Mouse (Mus musculus): ENCODE measurements around the gene Ppp1r9a. TPM values are rescaled to one million over a fixed set of nuclear protein-coding genes. Genes with fewer than 3 reads are reported as not detected.

The Ppp1r9a gene
- polyA plus RNA-seq, 1 experiment = 0.04 TPM

- no peaks in the 10 kb centered on the region for H3K27me3 ChIP-seq (ENCODE audit: control insufficient read depth, insufficient read depth, insufficient read length)
- H3K4me3 ChIP-seq (ENCODE audit: insufficient read depth, poor library complexity, severe bottlenecking) = no peak overlapping the region
- no peaks in the 10 kb centered on the region for H3K79me3 ChIP-seq (ENCODE audit: low read depth)
- H3K79me2 ChIP-seq (ENCODE audit: control insufficient read depth, insufficient read depth) = no peaks in the 10 kb centered on the region
- H3ac ChIP-seq (ENCODE audit: control insufficient read depth, insufficient read length, low read depth) = no peak overlapping the region
- no peaks in the 10 kb centered on the region for H3K36me3 ChIP-seq (ENCODE audit: control insufficient read depth, insufficient read depth)
- no peak for TF ChIP-seq CEBPB (IDR thresholded peaks at IDR 0.05; ENCODE audit: low read depth)
- TF ChIP-seq FOSL1 (IDR thresholded peaks at IDR 0.05; ENCODE audit: insufficient read depth, low read length, poor library complexity, severe bottlenecking) = no peak
- no peak for TF ChIP-seq MYOD1 (IDR thresholded peaks at IDR 0.05; ENCODE audit: control insufficient read depth, insufficient read length, low read depth)
- TF ChIP-seq MYOG (IDR thresholded peaks at IDR 0.05; ENCODE audit: control insufficient read depth, extremely low read depth, insufficient read length) = no peak
- no peak for TF ChIP-seq MAX (IDR thresholded peaks at IDR 0.05)
- no peak for TF ChIP-seq CTCF (IDR thresholded peaks at IDR 0.05; ENCODE audit: control insufficient read depth, insufficient read depth, insufficient read length)
- TF ChIP-seq USF1 (IDR thresholded peaks at IDR 0.05; ENCODE audit: low read depth) = no peak
Measured at GRCm38 (mm10) chr6:5136046-5136445, 233.3 kb downstream of the Ppp1r9a start.

GRCm38 (mm10) chr6:5138875-5139631 lies 236.3 kb downstream of the Ppp1r9a start:
- no peaks in the 10 kb centered on the region for H3K36me3 ChIP-seq (ENCODE audit: control insufficient read depth, insufficient read depth)

GRCm38 (mm10) chr6:5139666-5140065 lies 236.9 kb downstream of the Ppp1r9a start:
- H3K4me3 ChIP-seq (ENCODE audit: insufficient read depth, poor library complexity, severe bottlenecking) = no peak overlapping the region
- no peaks in the 10 kb centered on the region for H3K27me3 ChIP-seq (ENCODE audit: control insufficient read depth, insufficient read depth, insufficient read length)
- H3K79me2 ChIP-seq (ENCODE audit: control insufficient read depth, insufficient read depth) = no peaks in the 10 kb centered on the region
- no peaks in the 10 kb centered on the region for H3K36me3 ChIP-seq (ENCODE audit: control insufficient read depth, insufficient read depth)
- no peaks in the 10 kb centered on the region for H3K79me3 ChIP-seq (ENCODE audit: low read depth)
- TF ChIP-seq FOSL1 (IDR thresholded peaks at IDR 0.05; ENCODE audit: insufficient read depth, low read length, poor library complexity, severe bottlenecking) (no peak), CTCF (IDR thresholded peaks at IDR 0.05; ENCODE audit: control insufficient read depth, insufficient read depth, insufficient read length) (no peak), MAX (IDR thresholded peaks at IDR 0.05) (no peak), CEBPB (IDR thresholded peaks at IDR 0.05; ENCODE audit: low read depth) (no peak), USF1 (IDR thresholded peaks at IDR 0.05; ENCODE audit: low read depth) (no peak), MYOG (IDR thresholded peaks at IDR 0.05; ENCODE audit: control insufficient read depth, extremely low read depth, insufficient read length) (no peak), MYOD1 (IDR thresholded peaks at IDR 0.05; ENCODE audit: control insufficient read depth, insufficient read length, low read depth) (no peak)
- H3ac ChIP-seq (ENCODE audit: control insufficient read depth, insufficient read length, low read depth) = no peak overlapping the region

More at GRCm38 (mm10) chr6:5138875-5139631, 236.3 kb downstream of the Ppp1r9a start:
- H3K79me3 ChIP-seq (ENCODE audit: low read depth) = no peaks in the 10 kb centered on the region
- TF ChIP-seq USF1 (IDR thresholded peaks at IDR 0.05; ENCODE audit: low read depth) (no peak), MYOD1 (IDR thresholded peaks at IDR 0.05; ENCODE audit: control insufficient read depth, insufficient read length, low read depth) (no peak), CEBPB (IDR thresholded peaks at IDR 0.05; ENCODE audit: low read depth) (no peak), MYOG (IDR thresholded peaks at IDR 0.05; ENCODE audit: control insufficient read depth, extremely low read depth, insufficient read length) (no peak), FOSL1 (IDR thresholded peaks at IDR 0.05; ENCODE audit: insufficient read depth, low read length, poor library complexity, severe bottlenecking) (no peak), CTCF (IDR thresholded peaks at IDR 0.05; ENCODE audit: control insufficient read depth, insufficient read depth, insufficient read length) (no peak), MAX (IDR thresholded peaks at IDR 0.05) (no peak)
- H3ac ChIP-seq (ENCODE audit: control insufficient read depth, insufficient read length, low read depth) = no peak overlapping the region
- no peaks in the 10 kb centered on the region for H3K79me2 ChIP-seq (ENCODE audit: control insufficient read depth, insufficient read depth)
- no peaks in the 10 kb centered on the region for H3K27me3 ChIP-seq (ENCODE audit: control insufficient read depth, insufficient read depth, insufficient read length)
- no peak overlapping the region for H3K4me3 ChIP-seq (ENCODE audit: insufficient read depth, poor library complexity, severe bottlenecking)

GRCm38 (mm10) chr6:5147488-5148142 lies 244.9 kb downstream of the Ppp1r9a start:
- H3K27me3 ChIP-seq (ENCODE audit: control insufficient read depth, insufficient read depth, insufficient read length) = no peaks in the 10 kb centered on the region
- H3K79me2 ChIP-seq (ENCODE audit: control insufficient read depth, insufficient read depth) = no peaks in the 10 kb centered on the region
- H3K36me3 ChIP-seq (ENCODE audit: control insufficient read depth, insufficient read depth) = no peaks in the 10 kb centered on the region
- H3K79me3 ChIP-seq (ENCODE audit: low read depth) = no peaks in the 10 kb centered on the region
- no peak overlapping the region for H3K4me3 ChIP-seq (ENCODE audit: insufficient read depth, poor library complexity, severe bottlenecking)
- no peak overlapping the region for H3ac ChIP-seq (ENCODE audit: control insufficient read depth, insufficient read length, low read depth)
- TF ChIP-seq MYOD1 (IDR thresholded peaks at IDR 0.05; ENCODE audit: control insufficient read depth, insufficient read length, low read depth) = no peak
- no peak for TF ChIP-seq MYOG (IDR thresholded peaks at IDR 0.05; ENCODE audit: control insufficient read depth, extremely low read depth, insufficient read length)
- no peak for TF ChIP-seq MAX (IDR thresholded peaks at IDR 0.05)

- Histone ChIP-seq H3K79me2 (ENCODE audit: control insufficient read depth, insufficient read depth) (no peaks in the 10 kb centered on the region), H3K79me3 (ENCODE audit: low read depth) (no peaks in the 10 kb centered on the region), H3K4me3 (ENCODE audit: insufficient read depth, poor library complexity, severe bottlenecking) (no peak overlapping the region), H3ac (ENCODE audit: control insufficient read depth, insufficient read length, low read depth) (no peak overlapping the region), H3K36me3 (ENCODE audit: control insufficient read depth, insufficient read depth) (no peaks in the 10 kb centered on the region), H3K27me3 (ENCODE audit: control insufficient read depth, insufficient read depth, insufficient read length) (no peaks in the 10 kb centered on the region)
- no peak for TF ChIP-seq CTCF (IDR thresholded peaks at IDR 0.05; ENCODE audit: control insufficient read depth, insufficient read depth, insufficient read length)
- no peak for TF ChIP-seq MAX (IDR thresholded peaks at IDR 0.05)
- no peak for TF ChIP-seq MYOD1 (IDR thresholded peaks at IDR 0.05; ENCODE audit: control insufficient read depth, insufficient read length, low read depth)
- no peak for TF ChIP-seq FOSL1 (IDR thresholded peaks at IDR 0.05; ENCODE audit: insufficient read depth, low read length, poor library complexity, severe bottlenecking)
- TF ChIP-seq MYOG (IDR thresholded peaks at IDR 0.05; ENCODE audit: control insufficient read depth, extremely low read depth, insufficient read length) = no peak
- TF ChIP-seq CEBPB (IDR thresholded peaks at IDR 0.05; ENCODE audit: low read depth) = no peak
- TF ChIP-seq USF1 (IDR thresholded peaks at IDR 0.05; ENCODE audit: low read depth) = no peak
Measured at GRCm38 (mm10) chr6:5149941-5150340, 247.2 kb downstream of the Ppp1r9a start.
